Mouse (Mus musculus): ENCODE measurements around the gene Omg.

GRCm38 (mm10) chr11:79459846-79460245 is 44.0 kb downstream of the Omg start:
- TF ChIP-seq POLR2A (IDR thresholded peaks at IDR 0.05; ENCODE audit: insufficient read depth, low read depth, low read length) (no peak), CTCF (IDR thresholded peaks at IDR 0.05; ENCODE audit: insufficient read depth, low read depth, low read length) (no peak)

All from olfactory bulb, adult 2 months (tissue).